Mouse (Mus musculus) kidney, embryonic 15.5 days (tissue): ENCODE results near the gene Aif1l. TPM values are rescaled to one million over a fixed set of nuclear protein-coding genes. Genes with fewer than 3 reads are reported as not detected.
A peak's percentile ranks its signal among the peaks of the same experiment; 100 is the strongest.

Experiments
- ATAC-seq: fragments of 200-750 bp; cut with Nextera tagmentation; replicated peaks from 2 replicates; pipeline ENCODE4 v1.8.0; 2017; ENCODE audit warnings: moderate TSS enrichment; ENCODE audit not compliant: low FRiP score
- H3K27ac ChIP-seq: fragments of 300-500 bp; sonication (generic); 2 replicates; pipeline ENCODE4 v1.5.1; 2015; ENCODE audit warnings: mild to moderate bottlenecking, inconsistent platforms
- H3K27me3 ChIP-seq: fragments of 300-500 bp; sonication (generic); 2 replicates; pipeline ENCODE4 v1.6.1; 2015; ENCODE audit warnings: inconsistent platforms
- H3K36me3 ChIP-seq: fragments of 300-500 bp; sonication (generic); 2 replicates; pipeline ENCODE4 v1.6.1; 2015; ENCODE audit warnings: inconsistent platforms
- H3K4me1 ChIP-seq: fragments of 300-500 bp; sonication (generic); 2 replicates; pipeline ENCODE4 v1.6.1; 2015; ENCODE audit warnings: inconsistent platforms
- H3K4me2 ChIP-seq: fragments of 300-500 bp; sonication (generic); 2 replicates; pipeline ENCODE4 v1.6.1; 2015; ENCODE audit warnings: moderate library complexity, mild to moderate bottlenecking, inconsistent platforms
- H3K4me3 ChIP-seq: fragments of 300-500 bp; sonication (generic); replicated peaks from 2 replicates; pipeline ENCODE4 v1.5.1; 2015; ENCODE audit warnings: mild to moderate bottlenecking, inconsistent platforms
- H3K9ac ChIP-seq: fragments of 300-500 bp; sonication (generic); 2 replicates; pipeline ENCODE4 v1.6.1; 2015; ENCODE audit warnings: mild to moderate bottlenecking, inconsistent platforms
- H3K9me3 ChIP-seq: fragments of 300-500 bp; sonication (generic); replicated peaks from 2 replicates; pipeline ENCODE4 v1.6.1; 2016; ENCODE audit warnings: inconsistent platforms
- WGBS: fragments of 180-500 bp; shearing (Covaris S2); methylation state at CpG from one replicate; pipeline ENCODE4 v1.1.7; 2015; ENCODE audit warnings: mixed read lengths; 5-methylcytosine and 5-hydroxymethylcytosine counted together
- polyA plus RNA-seq: library from polyadenylated mRNA; unstranded; fragments of >200 nt; fragmentation: Nextera tagmentation; extraction: Ambion mirVana; gene quantifications from 2 replicates; pipeline ENCODE4 v1.2.1, GENCODE M21; 2015

Aif1l gene
- polyA plus RNA-seq, 1 experiment from 2014 or later: 75.5 TPM

- Histone ChIP-seq H3K27me3 (0 out of 2 replicates have a peak, but pooled peaks cover 9% of the 10 kb centered on the region), H3K4me3 (no peak overlapping the region), H3K9me3 (no peaks in the 10 kb centered on the region), H3K36me3 (no peaks in the 10 kb centered on the region), H3K4me1 (no peaks in the 10 kb centered on the region), H3K9ac (no peak overlapping the region), H3K4me2 (no peak overlapping the region), H3K27ac (no peak overlapping the region)
- 32% methylated on average over 9 of the region's 9 CpGs for WGBS
- no peak for ATAC-seq
Observed at GRCm38 (mm10) chr2:31924811-31925210, 25.1 kb upstream of the Aif1l start.

GRCm38 (mm10) chr2:31925936-31926335 is 24.0 kb upstream of the Aif1l start:
- H3K4me3 ChIP-seq: no peak overlapping the region
- no peaks in the 10 kb centered on the region for H3K36me3 ChIP-seq
- no peaks in the 10 kb centered on the region for H3K4me1 ChIP-seq
- no peaks in the 10 kb centered on the region for H3K9me3 ChIP-seq
- WGBS: 52% methylated on average over 4 of the region's 4 CpGs
- H3K9ac ChIP-seq: no peak overlapping the region
- ATAC-seq: no peak
- H3K4me2 ChIP-seq: no peak overlapping the region
- H3K27me3 ChIP-seq: 0 out of 2 replicates have a peak, but pooled peaks cover 3% of the 10 kb centered on the region
- no peak overlapping the region for H3K27ac ChIP-seq

- no peaks in the 10 kb centered on the region for H3K36me3 ChIP-seq
- H3K4me1 ChIP-seq: no peaks in the 10 kb centered on the region
- WGBS: 77% methylated on average over 3 of the region's 3 CpGs
- H3K4me2 ChIP-seq: no peak overlapping the region
- no peak overlapping the region for H3K9ac ChIP-seq
- H3K4me3 ChIP-seq: no peak overlapping the region
- no peak overlapping the region for H3K27ac ChIP-seq
- no peaks in the 10 kb centered on the region for H3K27me3 ChIP-seq
- ATAC-seq: no peak
- H3K9me3 ChIP-seq: no peaks in the 10 kb centered on the region
Observed at GRCm38 (mm10) chr2:31929664-31930063, 20.3 kb upstream of the Aif1l start.

DNA sequence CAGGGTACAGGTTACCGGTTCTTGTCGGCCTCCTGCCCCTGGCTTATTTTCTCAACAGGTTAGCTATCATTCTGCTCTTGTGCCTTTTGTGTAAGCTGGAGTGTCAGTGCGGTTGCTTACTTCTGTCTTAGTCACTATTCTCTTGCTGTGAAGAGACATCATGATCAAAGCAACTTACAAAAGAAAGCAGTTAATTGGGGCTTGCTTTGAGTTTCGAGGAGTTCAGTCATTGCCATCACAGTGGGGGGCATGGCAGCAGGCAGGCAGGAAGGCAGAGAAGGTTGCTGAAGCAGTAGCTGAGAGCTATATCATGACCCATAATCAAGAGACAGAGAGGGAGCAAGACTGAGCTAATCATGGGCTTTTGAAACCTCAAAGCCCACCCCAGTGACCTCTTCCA is 15.4 kb upstream of the Aif1l start:
- no peak overlapping the region for H3K9ac ChIP-seq
- no peak overlapping the region for H3K4me2 ChIP-seq
- H3K27ac ChIP-seq: no peak overlapping the region
- H3K9me3 ChIP-seq: no peaks in the 10 kb centered on the region
- 37% methylated on average over 4 of the region's 4 CpGs for WGBS
- H3K4me1 ChIP-seq: no peaks in the 10 kb centered on the region
- no peaks in the 10 kb centered on the region for H3K27me3 ChIP-seq
- H3K36me3 ChIP-seq: no peaks in the 10 kb centered on the region
- no peak overlapping the region for H3K4me3 ChIP-seq
- ATAC-seq: no peak

DNA sequence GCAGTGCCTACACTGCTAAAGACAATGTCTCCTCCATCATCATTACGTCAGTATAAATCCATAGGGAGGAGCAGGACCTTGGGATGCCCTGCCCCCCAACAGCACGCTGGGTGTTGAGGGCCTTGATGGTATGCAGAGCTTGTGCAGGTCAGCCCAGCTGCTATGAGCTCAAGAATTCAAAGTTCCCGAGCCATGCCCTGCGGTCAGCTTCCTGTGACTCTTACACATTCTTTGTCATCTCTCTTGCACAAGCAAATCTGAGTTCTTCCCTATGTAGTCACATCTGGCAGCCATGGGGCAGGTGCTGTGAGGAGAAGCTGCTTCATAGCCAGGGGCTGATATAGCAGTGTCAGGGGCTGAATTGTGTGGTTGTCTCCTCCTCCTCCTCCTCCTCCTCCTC is 14.9 kb upstream of the Aif1l start:
- Histone ChIP-seq H3K4me2 (no peak overlapping the region), H3K27me3 (no peaks in the 10 kb centered on the region), H3K9ac (no peak overlapping the region), H3K9me3 (no peaks in the 10 kb centered on the region), H3K27ac (no peak overlapping the region), H3K4me1 (no peaks in the 10 kb centered on the region), H3K4me3 (no peak overlapping the region), H3K36me3 (no peaks in the 10 kb centered on the region)
- 23% methylated on average over 4 of the region's 4 CpGs for WGBS
- ATAC-seq: no peak

- no peak overlapping the region for H3K9ac ChIP-seq
- no peak for ATAC-seq
- no peaks in the 10 kb centered on the region for H3K27me3 ChIP-seq
- no peaks in the 10 kb centered on the region for H3K9me3 ChIP-seq
- H3K4me1 ChIP-seq: no peaks in the 10 kb centered on the region
- H3K4me2 ChIP-seq: no peak overlapping the region
- 82% methylated on average over 1 of the region's 1 CpGs for WGBS
- no peak overlapping the region for H3K4me3 ChIP-seq
- no peaks in the 10 kb centered on the region for H3K36me3 ChIP-seq
- H3K27ac ChIP-seq: no peak overlapping the region
Observed at GRCm38 (mm10) chr2:31938298-31938697, 11.6 kb upstream of the Aif1l start.

GRCm38 (mm10) chr2:31943011-31943410 is 6.9 kb upstream of the Aif1l start:
- no peaks in the 10 kb centered on the region for H3K9me3 ChIP-seq
- no peak for ATAC-seq
- H3K36me3 ChIP-seq: no peaks in the 10 kb centered on the region
- H3K27ac ChIP-seq: no peak overlapping the region
- H3K4me2 ChIP-seq: no peak overlapping the region
- H3K4me3 ChIP-seq: no peak overlapping the region
- H3K4me1 ChIP-seq: no peaks in the 10 kb centered on the region
- no peak overlapping the region for H3K9ac ChIP-seq
- H3K27me3 ChIP-seq: 0 out of 2 replicates have a peak, but pooled peaks cover 3% of the 10 kb centered on the region
- WGBS: 84% methylated on average over 4 of the region's 4 CpGs

GRCm38 (mm10) chr2:31945580-31945979 is 4.4 kb upstream of the Aif1l start:
- H3K4me3 ChIP-seq: no peak overlapping the region
- H3K9ac ChIP-seq: no peak overlapping the region
- H3K27me3 ChIP-seq: peaks cover 3% of the 10 kb centered on the region; the same call in 1 of the 2 replicates
- WGBS: 80% methylated on average over 2 of the region's 2 CpGs
- H3K36me3 ChIP-seq: no peaks in the 10 kb centered on the region
- no peaks in the 10 kb centered on the region for H3K9me3 ChIP-seq
- ATAC-seq: no peak
- H3K4me1 ChIP-seq: peaks cover 7% of the 10 kb centered on the region
- no peak overlapping the region for H3K4me2 ChIP-seq
- no peak overlapping the region for H3K27ac ChIP-seq

DNA sequence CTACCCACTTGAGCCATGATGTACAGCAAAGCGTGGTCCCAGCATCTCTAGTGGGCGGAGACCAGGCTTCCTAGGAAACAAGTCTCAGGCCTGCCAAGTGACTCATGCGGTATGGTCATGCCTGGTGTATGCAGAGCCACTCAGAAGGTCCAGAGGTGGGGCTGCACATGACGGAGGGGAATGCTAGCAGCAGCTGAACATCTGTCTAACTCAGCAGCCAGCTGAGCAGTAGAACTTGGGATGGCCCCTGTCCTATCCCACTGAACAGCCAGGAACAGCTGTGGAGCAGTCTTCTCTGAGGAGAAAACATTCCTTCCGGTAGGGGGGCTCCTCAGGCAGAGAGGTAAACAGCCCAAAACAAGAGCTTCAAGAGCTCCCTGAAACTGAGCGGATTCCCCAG is 1.5 kb upstream of the Aif1l start:
- WGBS: 81% methylated on average over 6 of the region's 6 CpGs
- Histone ChIP-seq H3K4me2 (no peak overlapping the region), H3K27me3 (peaks cover 3% of the 10 kb centered on the region; the same call in 1 of the 2 replicates), H3K9ac (no peak overlapping the region), H3K27ac (no peak overlapping the region), H3K36me3 (no peaks in the 10 kb centered on the region), H3K4me1 (peaks cover 35% of the 10 kb centered on the region), H3K9me3 (no peaks in the 10 kb centered on the region), H3K4me3 (no peak overlapping the region)
- ATAC-seq: no peak

GRCm38 (mm10) chr2:31948801-31949200 is 1.1 kb upstream of the Aif1l start:
- Histone ChIP-seq H3K27me3 (peaks cover 3% of the 10 kb centered on the region; the same call in 1 of the 2 replicates), H3K36me3 (no peaks in the 10 kb centered on the region), H3K4me1 (peaks cover 38% of the 10 kb centered on the region), H3K9ac (no peak overlapping the region), H3K27ac (no peak overlapping the region), H3K4me3 (no peak overlapping the region), H3K4me2 (no peak overlapping the region), H3K9me3 (no peaks in the 10 kb centered on the region)
- 58% methylated on average over 6 of the region's 6 CpGs for WGBS
- ATAC-seq: no peak

- peak overlapping the region; percentile 71 for H3K27ac ChIP-seq
- H3K9me3 ChIP-seq: no peaks in the 10 kb centered on the region
- peak overlapping the region; percentile 98 for H3K4me2 ChIP-seq
- peak overlapping the region; percentile 74 for H3K9ac ChIP-seq
- H3K27me3 ChIP-seq: peaks cover under 1% of the 10 kb centered on the region; the same call in 1 of the 2 replicates
- 15% methylated on average over 9 of the region's 9 CpGs for WGBS
- H3K4me1 ChIP-seq: peaks cover 60% of the 10 kb centered on the region
- peak overlapping the region; percentile 84 for H3K4me3 ChIP-seq
- no peaks in the 10 kb centered on the region for H3K36me3 ChIP-seq
- ATAC-seq: no peak
Observed at GRCm38 (mm10) chr2:31950966-31951365, 1.0 kb downstream of the Aif1l start.

- peaks cover 64% of the 10 kb centered on the region for H3K4me1 ChIP-seq
- H3K4me3 ChIP-seq: 0 out of 2 replicates have a peak overlapping the region, but pooled peaks have one; percentile 4
- no peaks in the 10 kb centered on the region for H3K9me3 ChIP-seq
- peak overlapping the region; percentile 98 for H3K4me2 ChIP-seq
- no peak for ATAC-seq
- H3K27me3 ChIP-seq: no peaks in the 10 kb centered on the region; the same call in 1 of the 2 replicates
- 93% methylated on average over 10 of the region's 10 CpGs for WGBS
- no peak overlapping the region for H3K9ac ChIP-seq
- peak overlapping the region; percentile 91; the same call in 1 of the 2 replicates for H3K27ac ChIP-seq
- H3K36me3 ChIP-seq: no peaks in the 10 kb centered on the region
Observed at GRCm38 (mm10) chr2:31952236-31952635, 2.3 kb downstream of the Aif1l start.

DNA sequence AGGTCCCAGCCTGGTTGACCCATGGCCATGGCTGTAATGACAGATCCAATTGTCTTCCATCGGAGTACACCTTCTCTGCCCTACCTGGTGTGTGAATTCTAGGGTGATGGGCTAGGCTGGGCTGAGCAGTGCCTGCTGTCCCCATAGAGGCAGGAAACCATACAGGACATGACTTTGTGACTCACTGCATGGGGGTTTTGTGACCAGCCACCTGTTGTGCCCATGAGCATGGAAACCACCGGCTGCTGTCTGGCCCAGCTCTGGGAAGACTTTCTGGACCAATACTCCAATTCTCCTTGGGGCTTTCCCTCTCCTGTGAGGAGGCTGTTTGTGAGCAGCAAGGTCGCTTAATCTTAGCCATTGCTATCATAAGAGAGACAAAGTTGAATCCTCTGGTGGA is 2.8 kb downstream of the Aif1l start:
- peak overlapping the region; percentile 91 for H3K27ac ChIP-seq
- no peak overlapping the region for H3K9ac ChIP-seq
- H3K4me1 ChIP-seq: peaks cover 64% of the 10 kb centered on the region
- H3K4me2 ChIP-seq: peak overlapping the region; percentile 98; the same call in 1 of the 2 replicates
- H3K27me3 ChIP-seq: no peaks in the 10 kb centered on the region; the same call in 1 of the 2 replicates
- 85% methylated on average over 3 of the region's 3 CpGs for WGBS
- no peaks in the 10 kb centered on the region for H3K36me3 ChIP-seq
- H3K4me3 ChIP-seq: 0 out of 2 replicates have a peak overlapping the region, but pooled peaks have one; percentile 4
- no peak for ATAC-seq
- H3K9me3 ChIP-seq: no peaks in the 10 kb centered on the region
